Mouse (Mus musculus): ENCODE measurements around the gene Trpc7.

DNA sequence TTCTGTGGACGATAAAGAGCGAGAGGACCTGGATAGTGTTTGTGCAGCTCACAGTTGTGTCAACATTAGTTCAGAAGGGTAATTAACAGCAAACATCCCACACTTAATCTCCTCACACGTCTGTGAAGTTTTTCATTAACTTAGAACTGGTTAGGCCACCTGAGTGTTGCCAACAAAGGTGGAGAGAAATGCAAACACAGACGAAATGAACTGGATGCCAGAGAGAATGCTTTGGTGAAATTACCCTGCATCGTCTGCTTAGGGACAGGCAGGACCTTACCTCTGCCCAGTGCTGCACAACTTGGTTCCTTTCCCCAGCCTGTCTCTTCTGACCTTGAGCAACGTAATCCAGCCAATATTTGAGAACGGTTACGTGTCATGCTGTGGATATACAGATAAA lies 148.2 kb downstream of the Trpc7 start:
- no peak for TF ChIP-seq USF1 (IDR thresholded peaks at IDR 0.05; ENCODE audit: low read depth)
- TF ChIP-seq CEBPB (IDR thresholded peaks at IDR 0.05; ENCODE audit: insufficient read depth, poor library complexity, severe bottlenecking) = no peak
- no peak for TF ChIP-seq MAX (IDR thresholded peaks at IDR 0.05; ENCODE audit: low read depth)
- no peak for TF ChIP-seq POLR2A (IDR thresholded peaks at IDR 0.05; ENCODE audit: insufficient read length, low read depth)
- TF ChIP-seq E2F4 (IDR thresholded peaks at IDR 0.05; ENCODE audit: insufficient read depth) = no peak
- no peak for TF ChIP-seq TCF3 (IDR thresholded peaks at IDR 0.05; ENCODE audit: insufficient read length, low read depth)
- TF ChIP-seq POLR2AphosphoS2 (IDR thresholded peaks at IDR 0.05; ENCODE audit: insufficient read length, low read depth) = no peak
- TF ChIP-seq MYOG (IDR thresholded peaks at IDR 0.05; ENCODE audit: control insufficient read depth in 1 of 3, insufficient read depth in 1 of 3, insufficient read length in 2 of 3, low read depth in 2 of 3) = no peak
- no peak for TF ChIP-seq SRF (IDR thresholded peaks at IDR 0.05; ENCODE audit: control insufficient read depth, insufficient read length, low read depth)
- no peak for TF ChIP-seq REST (IDR thresholded peaks at IDR 0.05; ENCODE audit: insufficient read depth, insufficient read length)
- TF ChIP-seq MYOD1 (IDR thresholded peaks at IDR 0.05; ENCODE audit: control insufficient read depth in 1 of 3, insufficient read length in 2 of 3, low read depth in 2 of 3) = no peak
